In the genomic region with DNA sequence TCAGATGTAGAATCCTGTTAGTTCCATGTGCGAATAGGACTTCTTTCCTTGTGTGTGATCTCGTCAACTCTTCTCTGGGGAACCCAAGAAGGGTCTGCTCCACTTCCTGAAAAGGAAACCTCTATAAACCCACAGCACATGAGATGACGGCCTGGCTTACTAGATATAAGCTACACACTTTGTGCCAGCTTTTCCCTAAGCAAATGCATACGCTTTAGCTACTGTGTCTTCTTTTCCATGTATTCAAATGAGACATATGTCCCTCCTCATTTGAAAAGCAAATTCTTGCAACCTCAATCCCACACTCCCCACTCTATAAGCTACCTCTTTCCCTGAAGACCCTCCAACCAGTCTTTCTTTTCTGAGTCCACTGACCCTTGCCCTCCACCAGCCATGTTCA, we compare ENCODE assay signal across 21 mouse cellular contexts.
"Had no signal": no experiment of that assay in that cellular context is flagged by ENCODE, and none has a peak within 500 bp of the region (broad histone marks: within the 10 kb centered on the region; RNA-seq: fewer than 3 reads in every experiment).

No protein-coding gene starts in this region.

- H3K4me2 ChIP-seq: limb, embryonic 12.5 days; limb, embryonic 15.5 days; liver, embryonic 11.5 days; lung, embryonic 14.5 days; midbrain, embryonic 12.5 days; midbrain, embryonic 15.5 days; neural tube, embryonic 12.5 days; neural tube, embryonic 15.5 days had no signal

- H3K9ac ChIP-seq: limb, embryonic 12.5 days; limb, embryonic 15.5 days; liver, embryonic 14.5 days; liver, postnatal 0 days; lung, embryonic 14.5 days; midbrain, embryonic 12.5 days; midbrain, embryonic 15.5 days; neural tube, embryonic 12.5 days; neural tube, embryonic 15.5 days had no signal

- H3K27me3 ChIP-seq: limb, embryonic 12.5 days; limb, embryonic 15.5 days; midbrain, embryonic 12.5 days; midbrain, embryonic 15.5 days; neural tube, embryonic 12.5 days; neural tube, embryonic 15.5 days had no signal

- H3K27ac ChIP-seq: limb, embryonic 12.5 days; limb, embryonic 15.5 days; liver, embryonic 14.5 days; midbrain, embryonic 12.5 days; midbrain, embryonic 15.5 days; neural tube, embryonic 12.5 days; neural tube, embryonic 15.5 days; stomach, postnatal 0 days had no signal

- H3K36me3 ChIP-seq: limb, embryonic 12.5 days; limb, embryonic 15.5 days; midbrain, embryonic 12.5 days; midbrain, embryonic 15.5 days; neural tube, embryonic 12.5 days; neural tube, embryonic 15.5 days had no signal

- H3K9me3 ChIP-seq: limb, embryonic 12.5 days; limb, embryonic 15.5 days; midbrain, embryonic 12.5 days; midbrain, embryonic 15.5 days; neural tube, embryonic 12.5 days; neural tube, embryonic 15.5 days had no signal

- H3K4me3 ChIP-seq: limb, embryonic 12.5 days; limb, embryonic 15.5 days; midbrain, embryonic 12.5 days; midbrain, embryonic 15.5 days; neural tube, embryonic 12.5 days; neural tube, embryonic 15.5 days had no signal

- ATAC-seq: liver, postnatal 0 days; lung, postnatal 0 days; midbrain, embryonic 15.5 days had no signal

- DNase-seq: kidney, postnatal 14 days; kidney, postnatal 4 days; left cerebral cortex, postnatal 4 days; liver, postnatal 0 days; lung, embryonic 14.5 days; right cerebral cortex, adult 18-20 months; right cerebral cortex, postnatal 14 days; right cerebral cortex, postnatal 4 days; thymus, adult 2 months; thymus, postnatal 14 days; thymus, postnatal 4 days had no signal

- H3K4me1 ChIP-seq: limb, embryonic 12.5 days; limb, embryonic 15.5 days; neural tube, embryonic 12.5 days; neural tube, embryonic 15.5 days had no signal
